Mouse (Mus musculus) kidney, postnatal 36 days (tissue): ENCODE data around the gene Magee1.
"Not testable (repeated sequence)": the region's sequence is repeated elsewhere in the genome, so short reads cannot be mapped to it uniquely, and the experiment has no call there.

Experiments
- DNase-seq, 2 experiments: peaks; one replicate each; pipeline ENCODE4 v3.0.0; 2021 to 2022; ENCODE audit warnings: mixed read lengths in 2 of 2

The Magee1 gene

DNA sequence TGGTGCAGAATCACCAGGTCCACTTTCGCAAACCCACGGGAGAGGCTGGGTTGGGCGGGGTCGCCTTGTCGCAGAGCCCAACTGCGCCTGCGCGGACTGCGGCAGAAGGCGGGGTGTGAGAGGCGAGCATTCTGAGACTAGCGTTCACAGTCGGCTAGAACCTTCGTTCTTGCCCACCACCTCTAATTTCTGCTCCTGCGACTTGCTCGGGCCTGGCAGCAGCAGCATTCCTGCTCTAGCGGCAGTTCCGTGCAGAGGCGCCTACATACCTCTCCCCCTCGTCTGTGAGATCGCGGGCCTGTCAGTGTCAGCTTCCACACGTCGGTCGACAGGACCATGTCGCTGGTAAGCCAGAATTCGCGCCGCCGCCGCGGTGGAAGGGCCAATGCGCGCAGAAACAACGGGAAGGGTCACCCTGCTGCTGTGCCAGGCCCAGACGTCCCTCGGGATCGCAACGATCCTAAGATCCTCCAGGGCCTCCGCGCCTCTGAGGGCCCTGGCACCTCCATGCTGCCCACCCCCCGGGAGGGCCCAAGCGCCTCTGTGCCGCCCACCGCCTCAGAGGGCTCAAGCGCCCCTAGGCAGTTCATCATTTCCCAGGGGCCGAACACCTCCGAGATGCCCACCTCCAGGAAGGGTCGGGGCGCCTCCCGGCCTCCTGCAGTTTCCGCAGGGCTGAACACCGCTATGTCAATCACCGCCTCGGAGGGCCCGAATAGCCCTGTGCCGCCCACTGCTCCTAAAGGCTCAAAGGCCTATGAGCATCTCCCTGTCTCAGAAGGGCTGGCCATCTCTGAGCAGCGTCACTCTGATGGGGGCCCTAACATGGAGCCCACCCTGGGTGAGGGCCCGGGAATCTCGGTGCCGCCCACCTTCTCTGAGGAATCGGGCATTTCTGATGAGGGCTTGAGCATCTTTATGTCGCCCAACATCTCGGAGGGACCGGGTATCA lies at the start of gene Magee1:
Magee1 (plus strand) TSS at position 104 of the 952 bp plus-strand sequence.
- peak; percentile 56 to 80 for DNase-seq

DNA sequence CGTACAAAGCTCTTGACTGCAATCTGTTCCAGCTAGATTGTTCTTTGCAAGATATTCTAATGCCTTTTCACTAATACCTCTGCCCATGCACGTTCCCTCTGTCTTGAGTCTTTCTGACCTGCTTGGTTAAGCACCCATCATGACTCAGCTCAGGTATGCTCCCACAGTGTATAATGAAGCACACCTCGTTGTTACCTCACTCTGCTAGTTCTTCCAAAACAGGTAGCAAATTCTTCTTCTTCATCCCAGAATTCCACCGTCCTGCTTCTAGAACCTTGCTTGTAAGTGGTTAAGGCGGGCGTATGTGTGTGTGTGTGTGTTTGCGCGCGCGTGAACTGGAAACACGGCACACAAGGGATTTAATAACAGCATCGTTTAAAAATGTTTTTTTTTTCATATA lies 41.0 kb upstream of the Magee1 start:
- DNase-seq: no peak

DNA sequence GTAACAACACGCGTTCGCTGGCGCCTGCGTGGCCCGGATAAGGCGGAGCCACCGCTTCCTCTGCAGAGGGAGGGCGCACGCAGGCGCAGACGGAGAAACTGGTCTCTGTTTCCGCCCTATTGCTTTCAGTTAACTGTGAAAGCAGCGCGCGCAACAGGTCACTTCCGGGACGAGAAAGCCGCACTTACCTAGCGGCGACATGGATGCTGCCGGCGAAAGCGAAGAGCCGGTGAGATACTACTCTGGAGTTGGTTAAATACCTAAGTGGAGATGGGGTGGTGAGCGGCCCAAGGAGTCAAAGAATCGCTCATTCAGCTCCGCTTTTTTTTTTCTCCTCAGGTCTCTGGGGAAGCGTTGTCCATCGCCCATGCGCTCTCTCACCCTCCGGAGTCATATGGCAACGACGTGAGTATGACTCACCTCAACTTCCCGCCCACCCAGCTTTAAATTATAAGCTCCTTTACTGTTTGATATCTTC lies 40.5 kb upstream of the Magee1 start, which contains the start of gene Pbdc1:
Pbdc1 (plus strand) TSS at position 142 of the 478 bp plus-strand sequence.
- DNase-seq: peak; percentile 93 to 96

DNA sequence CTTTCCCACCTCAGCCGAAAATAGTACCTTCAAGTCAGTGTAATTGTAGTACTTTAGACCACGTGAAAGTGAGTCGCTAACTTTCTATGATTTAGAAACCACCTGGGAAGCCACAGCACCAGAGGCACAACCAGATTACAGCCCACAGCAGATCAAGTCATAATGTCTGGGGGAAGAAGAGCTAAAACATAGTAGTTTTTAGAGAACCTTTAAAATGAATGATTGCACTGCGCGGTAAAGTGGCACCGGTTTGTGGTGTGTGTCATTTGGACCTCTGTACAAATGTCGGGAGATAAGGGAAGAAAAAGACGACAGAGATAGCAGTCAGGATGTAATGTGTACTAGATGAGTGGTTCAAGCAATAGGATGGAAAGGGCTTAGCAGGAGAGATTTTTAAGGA lies 40.1 kb upstream of the Magee1 start:
- DNase-seq: no peak

DNA sequence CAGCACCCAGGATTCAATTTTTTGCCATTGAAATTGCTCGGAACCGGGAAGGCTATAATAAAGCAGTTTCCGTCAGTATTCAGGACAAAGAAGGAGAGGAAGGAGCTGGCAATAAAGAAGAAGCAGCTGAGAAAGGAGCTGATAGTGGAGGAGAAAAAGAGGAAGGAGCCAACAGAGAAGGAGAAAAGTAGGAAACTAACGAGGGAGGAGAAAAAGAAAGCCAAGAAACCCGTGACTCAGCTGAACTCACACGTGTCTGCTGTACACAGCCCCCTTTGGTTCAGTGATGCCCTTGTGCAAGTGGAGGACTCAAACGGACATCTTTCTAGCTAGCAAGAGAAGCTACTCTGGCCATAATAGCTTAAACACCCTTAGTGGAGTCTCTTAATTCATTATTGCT lies 37.2 kb upstream of the Magee1 start:
- DNase-seq: not testable (repeated sequence)

DNA sequence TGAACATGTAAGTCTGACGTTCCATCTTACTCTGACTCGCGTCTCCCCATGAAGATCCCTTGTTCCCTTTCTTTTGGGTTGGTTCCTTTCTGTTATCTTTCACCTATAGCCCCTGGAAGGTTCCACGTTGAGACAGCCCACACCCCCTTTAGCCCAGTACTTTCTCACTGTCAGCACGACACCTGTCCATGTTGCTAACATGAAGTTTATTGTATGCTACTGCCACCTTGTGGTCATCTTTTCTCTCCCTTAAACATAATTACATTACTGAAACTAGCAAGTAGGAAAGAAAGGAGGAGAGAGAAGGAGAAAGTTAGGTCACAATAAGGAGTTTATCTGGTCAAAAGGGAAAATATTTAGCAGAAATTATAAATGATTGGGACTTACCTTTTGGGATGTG lies 16.0 kb upstream of the Magee1 start:
- peak; percentile 15 to 50 for DNase-seq

DNA sequence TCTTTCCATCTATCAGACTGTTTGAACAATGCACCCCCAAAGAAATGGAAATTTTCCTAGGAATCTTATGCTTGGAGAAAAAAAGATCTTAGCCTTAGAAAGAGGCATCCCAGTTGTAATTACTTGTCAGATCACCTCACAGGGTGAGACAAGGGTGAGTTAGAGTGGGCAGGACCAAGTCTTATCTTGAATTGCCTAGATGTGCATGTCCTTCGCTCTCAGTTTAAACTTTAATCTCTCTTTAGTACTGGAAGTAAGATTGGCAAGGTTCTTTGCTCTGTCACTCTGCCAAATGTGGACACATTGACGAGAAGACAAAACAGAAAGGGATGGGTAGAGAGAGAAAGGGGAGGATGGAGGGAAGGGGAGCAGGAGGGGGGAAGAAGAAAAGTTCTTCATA lies 5.2 kb upstream of the Magee1 start:
- peak; percentile 5 to 7 for DNase-seq

DNA sequence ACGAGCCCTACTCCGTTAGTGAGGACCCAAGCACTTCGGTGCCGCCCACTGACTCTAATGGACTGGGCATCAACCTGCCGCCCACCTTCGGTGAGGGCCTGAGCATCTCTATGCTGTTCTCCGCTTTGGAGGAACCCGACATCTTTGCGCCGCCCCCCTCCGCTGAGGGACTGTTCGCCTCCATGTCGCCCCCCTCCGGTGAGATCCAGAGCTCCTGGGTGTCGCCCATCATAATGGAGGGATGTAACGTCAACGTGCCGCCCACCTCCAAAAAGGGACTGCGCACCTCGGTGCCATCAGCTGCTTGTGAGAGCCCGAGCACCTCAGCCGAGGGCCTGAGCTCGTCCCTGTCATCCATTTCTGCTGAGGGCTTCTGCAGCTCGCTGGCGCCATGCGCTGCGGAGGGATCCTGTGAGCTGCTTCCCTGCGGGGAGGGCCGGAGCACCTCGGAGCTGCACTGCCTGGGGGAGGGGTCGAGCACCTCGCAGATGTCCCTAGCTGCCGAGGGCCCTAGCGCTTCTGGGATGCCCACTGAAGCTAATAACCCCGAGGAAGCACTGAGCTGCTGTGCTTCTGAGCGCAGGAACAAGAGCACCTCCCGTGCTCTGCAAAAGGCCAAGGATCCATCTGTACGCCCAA lies 1.2 kb downstream of the Magee1 start:
- peak; percentile 42 to 84 for DNase-seq

DNA sequence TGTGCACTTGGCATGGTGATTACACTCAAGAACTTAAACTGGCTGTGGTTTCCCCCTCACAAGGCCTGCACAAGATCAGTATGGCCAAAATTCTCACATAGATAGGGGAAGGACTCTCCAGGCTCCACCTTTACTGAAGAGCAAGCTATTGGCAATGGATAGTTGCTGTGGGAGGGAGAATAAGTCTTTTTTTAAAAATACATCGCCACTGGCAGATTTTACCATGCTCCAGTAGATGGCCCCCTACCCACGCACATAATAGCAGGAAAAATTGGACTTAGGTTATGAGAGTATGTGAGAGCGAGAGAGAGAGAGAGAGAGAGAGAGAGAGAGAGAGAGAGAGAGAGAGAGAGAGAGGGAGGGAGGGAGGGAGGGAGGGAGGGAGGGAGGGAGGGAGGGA lies 4.7 kb downstream of the Magee1 start:
- peak in 1 of 2 experiments; percentile 6 for DNase-seq

DNA sequence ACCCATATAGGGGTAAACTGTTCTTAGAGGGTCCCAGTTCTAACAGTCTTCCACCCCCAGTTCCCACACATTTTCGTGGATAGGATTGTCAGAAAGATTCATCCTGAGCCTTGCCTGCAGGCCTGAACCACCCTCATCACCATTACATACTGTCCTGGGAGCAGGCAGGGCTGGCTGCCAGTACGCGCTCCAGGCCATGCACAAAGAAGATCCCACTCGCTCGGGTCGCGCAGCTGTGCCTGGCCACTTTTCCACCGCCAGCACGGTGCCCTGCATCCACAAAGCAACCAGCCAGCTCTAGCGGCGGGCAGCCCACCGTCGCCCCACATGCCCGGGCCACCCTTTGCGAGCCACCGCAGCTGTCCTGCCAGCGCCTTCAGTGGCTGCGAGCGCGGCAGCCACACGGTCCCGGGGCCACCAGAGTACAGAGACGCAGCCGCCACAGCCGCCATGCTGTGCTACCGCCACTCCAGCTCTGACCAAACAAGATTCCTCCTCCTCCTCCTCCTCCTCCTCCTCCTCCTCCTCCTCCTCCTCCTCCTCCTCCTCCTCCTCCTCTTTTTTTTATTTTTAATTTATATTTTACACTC lies 31.8 kb downstream of the Magee1 start:
- no peak for DNase-seq

DNA sequence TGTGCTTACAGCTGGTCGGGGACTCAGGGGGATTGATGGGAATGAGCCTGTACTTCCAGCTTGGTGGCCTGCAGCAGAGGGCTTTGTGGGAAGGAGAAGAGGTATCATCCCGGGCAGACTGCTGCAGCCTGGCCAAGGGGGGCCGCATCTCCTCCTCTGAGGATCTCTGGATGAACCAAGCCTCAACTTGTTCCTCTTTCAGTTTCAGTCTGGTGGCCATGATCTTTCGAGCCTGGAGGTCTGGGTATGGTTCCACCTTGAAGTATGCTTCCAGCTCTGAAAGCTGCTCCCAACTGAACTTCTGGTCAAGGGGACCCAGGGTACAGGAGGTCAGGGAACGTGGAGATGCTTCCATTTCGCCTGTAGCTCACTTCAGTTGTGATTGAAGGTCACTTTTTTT lies 44.8 kb downstream of the Magee1 start:
- not testable (repeated sequence) for DNase-seq

DNA sequence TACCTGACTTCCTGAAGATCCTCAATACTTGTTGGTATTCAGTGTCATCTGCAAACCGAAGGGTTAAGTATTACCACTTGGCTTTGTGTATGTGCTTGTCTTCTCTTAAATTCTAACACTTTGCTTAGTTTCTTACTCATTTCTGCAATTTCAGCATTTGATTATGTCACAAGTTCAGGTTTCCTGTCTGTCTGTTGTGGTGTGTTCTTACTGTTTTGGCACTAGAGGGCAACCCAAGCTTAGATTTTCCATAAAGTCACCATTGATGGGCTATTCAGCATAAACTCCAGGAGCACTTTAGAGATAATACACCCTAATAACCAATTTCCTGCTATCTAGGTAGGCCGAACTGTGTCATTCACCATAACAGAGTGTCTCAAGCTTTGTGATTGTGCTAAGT lies 47.0 kb downstream of the Magee1 start:
- DNase-seq: no peak
